Mouse (Mus musculus) CH12.LX (cell line): ENCODE data around the gene Itga2b.

Source experiments
- CHD2 ChIP-seq: IDR thresholded peaks from 2 replicates; pipeline ENCODE4 v1.6.1; 2011; ENCODE audit warnings: low read length, improper control_type of control experiment
- CTCF ChIP-seq, 2 experiments: IDR thresholded peaks in 1 of 2; conservative IDR thresholded peaks in 1 of 2; 2 replicates each; pipeline ENCODE4 v1.5.1; 2011 to 2012; ENCODE audit warnings: low read depth in 2 of 2, low read length in 2 of 2, improper control_type of control experiment in 1 of 2, inconsistent platforms in 1 of 2, mild to moderate bottlenecking in 1 of 2, moderate library complexity in 1 of 2
- POLR2A ChIP-seq: IDR thresholded peaks from 2 replicates; pipeline ENCODE4 v1.6.1; 2011; ENCODE audit warnings: low read depth, mild to moderate bottlenecking, improper control_type of control experiment, low read length
- ZC3H11A ChIP-seq: IDR thresholded peaks from 2 replicates; pipeline ENCODE4 v1.6.1; 2012; ENCODE audit warnings: low read depth, mild to moderate bottlenecking, inconsistent platforms, low read length, improper control_type of control experiment
- ZMIZ1 ChIP-seq: IDR thresholded peaks from 2 replicates; pipeline ENCODE4 v1.6.1; 2012; ENCODE audit warnings: low read depth, mild to moderate bottlenecking, inconsistent platforms, low read length, improper control_type of control experiment

- TF ChIP-seq ZMIZ1 (no peak), CTCF (conservative IDR thresholded peaks at IDR 0.05 in 1 of 2, IDR thresholded peaks at IDR 0.05 in 1 of 2; ENCODE audit: low read depth in 2 of 2, low read length in 2 of 2) (no peak), POLR2A (no peak), CHD2 (no peak), ZC3H11A (no peak)
Observed at GRCm38 (mm10) chr11:102444781-102445180, 25.1 kb downstream of the Itga2b start.
